Mouse (Mus musculus) kidney, postnatal 25 days (tissue): ENCODE data around the gene Hoxa7.

Source experiments
- DNase-seq, 2 experiments: peaks; one replicate each; pipeline ENCODE4 v3.0.0; 2021; ENCODE audit warnings: mixed read lengths in 2 of 2

Hoxa7 gene

DNA sequence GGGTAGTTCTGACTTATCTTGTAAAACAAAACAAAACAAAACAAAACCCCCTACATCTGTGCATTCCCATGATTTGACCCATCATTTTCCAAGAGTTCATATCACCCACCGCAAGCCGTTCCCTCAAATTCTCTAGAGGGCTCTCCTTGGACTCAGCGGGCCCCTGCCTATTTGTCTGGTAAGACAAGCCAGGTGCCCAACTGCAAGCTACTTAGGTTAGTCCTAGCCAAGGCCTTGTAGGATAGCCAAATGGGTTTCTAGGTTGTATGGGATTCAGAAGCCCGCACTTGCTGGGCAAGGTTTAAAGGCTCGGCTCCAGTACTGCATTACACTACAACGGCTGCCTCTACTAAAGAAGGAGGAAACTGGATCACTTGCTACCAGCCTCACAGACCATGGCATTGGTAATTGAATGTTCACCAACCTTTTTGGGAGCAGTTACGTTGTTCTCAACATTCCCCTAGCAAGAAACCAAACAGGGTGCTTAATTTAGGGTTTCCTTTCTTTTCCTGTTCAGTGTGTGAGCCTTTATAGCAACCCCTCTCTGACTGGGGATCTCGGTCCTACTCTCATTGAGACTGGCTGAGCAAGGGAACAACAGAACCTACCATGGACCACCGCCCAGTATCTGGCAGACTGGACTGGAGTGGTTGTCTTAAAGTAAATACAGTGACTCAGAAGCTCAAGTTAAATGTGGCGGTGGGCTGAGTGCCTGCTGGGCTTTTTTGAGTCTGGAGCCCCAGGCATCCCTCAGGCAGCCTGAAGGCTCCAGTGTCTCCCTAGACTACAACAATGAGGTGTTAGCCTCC lies 15.9 kb upstream of the Hoxa7 start:
- peak in 1 of 2 experiments; percentile 39 for DNase-seq

DNA sequence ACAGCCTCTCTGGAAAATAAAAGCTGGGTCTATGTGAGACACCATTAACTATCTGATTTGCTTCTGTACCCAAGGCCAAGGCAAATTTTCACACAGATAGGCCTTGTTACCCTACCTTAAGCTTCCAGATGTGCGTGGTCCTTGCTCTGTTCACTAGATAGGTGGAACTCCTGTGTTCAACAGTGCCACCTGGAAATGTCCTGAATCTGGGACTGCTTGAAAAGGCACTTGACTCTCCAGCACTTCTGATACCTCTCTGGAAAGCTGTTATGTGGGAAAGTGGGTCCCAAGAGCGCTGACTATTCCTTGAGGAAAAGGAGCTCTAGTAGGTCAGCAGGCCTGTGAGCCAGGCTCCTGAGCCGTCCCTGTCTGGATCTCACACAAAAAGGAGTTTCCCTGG lies 15.2 kb upstream of the Hoxa7 start:
- peak in 1 of 2 experiments; percentile 39 for DNase-seq

DNA sequence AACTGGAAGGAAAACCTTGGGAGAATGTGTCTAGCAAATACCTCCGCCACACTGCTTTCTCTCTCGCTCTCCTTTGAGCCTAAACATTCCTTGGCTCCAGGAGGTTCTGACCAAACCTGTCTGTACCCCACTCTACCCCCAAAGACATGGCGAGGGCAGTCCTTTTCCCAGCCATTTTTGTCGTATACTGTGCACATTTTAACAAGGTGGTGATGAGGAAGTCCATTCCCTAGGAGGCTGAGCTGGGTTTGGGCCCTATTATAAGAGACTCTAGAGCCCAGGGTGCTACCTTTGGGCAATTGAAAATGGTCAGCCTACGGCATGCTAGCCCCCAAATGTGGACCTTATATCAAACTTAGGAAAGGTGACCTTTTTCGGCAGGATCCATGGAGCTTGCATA lies 14.2 kb upstream of the Hoxa7 start:
- peak in 1 of 2 experiments; percentile 33 for DNase-seq

DNA sequence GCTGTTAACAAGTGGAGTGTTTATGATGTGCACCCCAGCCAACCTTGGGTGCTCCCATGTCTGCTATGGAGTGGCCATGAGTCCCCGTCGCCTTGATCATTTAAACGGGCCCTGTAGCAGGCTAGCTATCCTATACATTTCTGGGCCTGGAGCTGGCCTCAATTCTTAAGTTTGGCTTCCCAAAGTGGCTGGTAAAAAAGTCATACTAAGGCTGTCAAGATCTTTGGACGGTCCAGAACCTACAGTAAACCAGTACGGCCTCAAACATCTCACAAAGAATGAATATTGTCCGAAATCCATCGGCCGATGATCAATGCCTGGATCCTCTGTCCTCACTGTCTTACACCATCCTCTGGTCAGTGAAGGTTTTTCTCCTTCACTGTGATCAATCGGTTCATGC lies 13.6 kb upstream of the Hoxa7 start:
- DNase-seq, result peak in 1 of 2 experiments; percentile 55

DNA sequence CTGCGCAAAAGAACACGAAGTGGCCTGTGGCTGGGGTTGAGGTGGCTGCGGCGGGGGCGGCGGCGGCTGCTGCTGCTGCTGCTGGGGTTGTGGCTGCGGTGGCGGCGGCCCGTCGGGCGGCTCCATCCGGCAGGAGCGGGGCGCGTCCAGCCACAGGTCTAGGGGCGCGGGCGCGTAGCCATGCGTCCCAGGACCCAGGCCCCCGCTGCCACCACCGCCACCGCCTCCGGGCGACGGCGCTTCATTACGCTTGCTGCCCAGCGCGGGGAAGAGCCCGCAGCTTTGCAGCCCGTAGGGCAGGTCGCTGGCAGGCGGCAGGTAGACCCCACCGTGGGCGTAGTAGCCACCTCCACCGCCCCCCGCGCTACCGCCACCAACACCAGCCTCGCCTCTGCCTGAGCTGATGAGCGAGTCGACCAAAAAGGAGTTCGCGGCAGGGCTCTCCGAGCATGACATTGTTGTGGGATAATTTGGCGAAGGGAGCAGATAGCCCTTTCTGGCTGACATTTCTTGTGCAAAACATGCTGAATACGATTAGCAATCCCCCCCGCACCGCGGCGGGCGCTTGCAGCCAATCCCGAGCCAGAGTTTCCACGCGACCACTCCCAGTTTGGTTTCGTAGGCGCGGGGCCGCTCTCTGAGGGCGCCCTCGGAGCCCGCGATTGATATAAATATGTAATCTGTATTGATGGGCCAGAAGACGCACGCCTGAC lies 12.9 kb upstream of the Hoxa7 start:
- peak; percentile 81 to 89 for DNase-seq

DNA sequence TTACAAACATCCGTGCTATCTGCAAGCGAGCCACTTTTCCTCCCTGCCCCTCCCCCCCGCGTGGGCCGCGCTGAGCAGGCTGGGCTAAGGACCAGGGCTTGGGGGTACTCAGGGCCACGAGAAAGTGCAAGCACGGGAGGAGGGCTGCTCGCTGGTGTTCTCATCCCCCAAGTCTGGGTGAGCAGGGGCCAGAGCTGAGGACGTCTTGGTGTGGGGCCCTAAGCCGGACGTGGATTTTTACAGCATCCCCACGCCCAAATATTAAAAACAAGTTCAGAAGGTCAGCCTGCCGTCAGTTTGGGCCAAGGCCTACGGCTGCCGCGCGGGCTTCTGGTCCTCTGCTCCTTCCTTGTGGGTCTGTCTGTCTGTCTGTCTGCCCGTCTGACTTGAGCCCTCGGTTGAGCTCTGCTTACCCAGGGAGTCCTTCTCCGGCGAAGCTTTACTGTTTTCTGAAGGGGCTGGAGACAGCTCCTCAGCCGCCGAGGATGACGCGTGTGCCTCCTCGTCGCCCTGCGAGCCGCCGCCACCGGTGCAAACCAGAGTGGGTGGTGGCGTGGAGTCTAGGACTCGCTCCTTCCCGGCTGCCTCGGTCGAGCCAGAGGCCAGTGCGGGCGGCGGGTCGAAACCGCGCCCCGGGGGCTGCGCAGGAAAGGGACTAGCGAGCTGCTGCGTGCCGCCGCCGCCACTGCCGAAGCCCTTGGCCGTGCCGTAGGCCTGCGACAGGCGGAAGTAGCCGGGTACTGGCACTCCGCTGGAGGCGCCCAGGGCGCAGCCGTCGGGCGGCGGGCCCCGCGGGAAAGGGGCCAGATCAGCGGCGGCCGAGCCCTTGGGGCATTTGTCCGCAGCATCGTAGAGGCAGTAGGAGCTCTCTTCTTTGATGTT lies 12.1 kb upstream of the Hoxa7 start:
- DNase-seq, result peak; percentile 92 to 95

DNA sequence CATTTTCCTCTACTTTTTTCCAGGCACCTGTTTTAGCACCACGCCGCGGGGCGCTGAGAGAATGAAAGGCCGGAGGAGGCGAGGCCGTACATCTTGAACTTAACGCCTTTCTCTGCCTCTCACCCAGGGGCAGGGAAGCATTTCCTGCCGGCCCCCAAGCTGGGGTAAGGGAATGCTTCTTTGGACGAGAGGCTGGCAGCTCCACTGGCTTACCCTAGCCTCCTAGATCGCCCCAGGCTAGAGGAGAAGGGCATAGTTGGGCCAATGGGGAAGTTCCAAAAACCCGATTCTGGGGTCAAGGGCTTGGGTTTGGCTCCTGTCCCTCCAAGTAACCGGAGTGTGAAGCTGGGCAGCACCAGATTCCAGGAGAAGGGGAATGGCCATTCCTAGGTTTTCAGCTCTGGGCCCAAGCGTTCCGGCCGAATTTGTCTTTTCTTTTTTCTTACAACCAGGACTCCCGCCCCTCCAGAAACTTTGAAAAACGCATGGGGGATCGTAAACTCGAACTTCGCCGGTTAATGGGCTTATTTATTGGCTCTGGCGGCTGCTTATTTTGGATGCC lies 11.4 kb upstream of the Hoxa7 start:
- peak in 1 of 2 experiments; percentile 83 for DNase-seq

DNA sequence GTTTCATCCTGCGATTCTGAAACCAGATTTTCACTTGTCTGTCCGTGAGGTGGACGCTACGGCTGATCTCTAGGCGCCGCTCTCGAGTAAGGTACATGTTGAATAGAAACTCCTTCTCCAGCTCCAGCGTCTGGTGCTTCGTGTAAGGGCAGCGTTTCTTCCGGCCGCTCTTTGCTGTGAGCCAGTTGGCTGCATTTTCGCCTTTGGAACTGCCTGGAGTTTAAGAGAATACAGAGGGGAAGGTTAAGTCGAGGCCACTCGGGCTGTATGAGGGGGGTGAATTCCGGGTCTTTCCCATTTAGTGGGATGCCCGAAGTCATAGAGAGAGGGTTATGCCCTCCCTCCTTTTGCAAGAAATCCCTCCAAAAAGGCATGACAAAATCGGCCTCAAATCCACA lies 10.9 kb upstream of the Hoxa7 start:
- peak; percentile 80 to 86 for DNase-seq

DNA sequence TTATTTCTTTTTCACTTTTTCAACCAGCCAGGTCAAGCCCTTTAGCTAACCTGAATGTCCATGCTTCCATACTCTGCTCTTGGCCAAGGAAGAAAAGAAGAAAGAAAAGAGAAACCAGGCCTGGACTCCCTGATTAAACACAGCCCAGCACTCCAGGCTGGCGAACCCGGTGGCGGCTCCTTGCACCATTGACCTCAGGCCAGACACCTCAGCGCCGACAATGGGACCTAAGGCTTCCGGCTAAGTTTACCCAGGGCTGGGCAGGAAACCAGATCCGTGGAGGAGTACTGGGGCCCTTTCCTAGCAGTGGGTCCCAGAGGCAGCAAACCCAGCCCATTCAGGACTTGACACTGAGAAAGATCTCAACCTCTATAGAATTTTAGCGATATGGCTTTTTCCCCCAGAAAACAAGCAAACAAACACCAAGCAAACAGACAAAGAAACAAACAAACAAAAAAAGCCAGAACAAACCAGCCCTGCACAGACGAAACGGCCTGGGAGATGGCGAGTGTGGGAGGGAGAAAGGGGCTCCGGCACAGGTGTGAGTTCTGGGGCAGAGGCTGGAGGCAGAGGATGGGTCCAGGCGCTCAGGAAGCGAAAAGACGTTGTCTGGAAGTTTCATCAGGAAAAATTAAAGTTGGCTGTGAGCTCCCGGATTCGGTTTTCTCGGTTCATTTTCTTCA lies 10.4 kb upstream of the Hoxa7 start:
- DNase-seq, result peak; percentile 72 to 85

DNA sequence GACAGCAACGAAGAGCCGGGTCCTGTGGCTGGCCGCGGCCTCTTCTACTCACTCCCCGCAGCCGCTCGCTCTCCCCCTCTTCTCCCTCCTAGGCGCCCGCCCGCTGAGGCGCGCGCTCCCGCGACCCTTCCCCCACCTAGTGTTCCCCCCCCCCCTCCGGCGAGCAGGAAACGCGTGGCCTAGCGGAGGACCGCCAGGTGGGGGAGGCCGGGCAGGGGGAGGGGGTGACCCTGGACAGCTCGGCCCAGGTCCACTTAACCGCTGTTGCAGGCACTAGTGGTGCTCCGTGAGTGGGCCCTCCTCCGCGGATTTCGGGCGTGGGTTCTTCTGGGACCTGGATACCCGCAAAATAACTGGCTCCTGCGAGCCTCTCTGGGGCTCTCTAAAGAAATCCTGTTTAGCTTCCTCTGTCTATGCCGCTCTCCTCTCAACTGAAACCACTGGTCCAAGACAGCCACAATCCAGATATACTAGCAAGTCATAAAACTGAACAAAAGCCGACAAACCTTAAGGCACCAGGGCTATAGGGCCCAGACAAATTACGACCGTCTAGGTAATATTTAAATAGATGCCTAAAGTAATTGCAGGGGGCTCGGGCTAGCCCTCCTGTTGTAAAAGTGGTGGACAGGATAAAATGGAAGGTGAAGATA lies 9.0 kb upstream of the Hoxa7 start, which contains the start of gene Hoxa9:
Gene Hoxa9, minus strand, starts transcription at position 574 of the 650 bp plus-strand sequence.
- DNase-seq, result peak; percentile 71 to 91

DNA sequence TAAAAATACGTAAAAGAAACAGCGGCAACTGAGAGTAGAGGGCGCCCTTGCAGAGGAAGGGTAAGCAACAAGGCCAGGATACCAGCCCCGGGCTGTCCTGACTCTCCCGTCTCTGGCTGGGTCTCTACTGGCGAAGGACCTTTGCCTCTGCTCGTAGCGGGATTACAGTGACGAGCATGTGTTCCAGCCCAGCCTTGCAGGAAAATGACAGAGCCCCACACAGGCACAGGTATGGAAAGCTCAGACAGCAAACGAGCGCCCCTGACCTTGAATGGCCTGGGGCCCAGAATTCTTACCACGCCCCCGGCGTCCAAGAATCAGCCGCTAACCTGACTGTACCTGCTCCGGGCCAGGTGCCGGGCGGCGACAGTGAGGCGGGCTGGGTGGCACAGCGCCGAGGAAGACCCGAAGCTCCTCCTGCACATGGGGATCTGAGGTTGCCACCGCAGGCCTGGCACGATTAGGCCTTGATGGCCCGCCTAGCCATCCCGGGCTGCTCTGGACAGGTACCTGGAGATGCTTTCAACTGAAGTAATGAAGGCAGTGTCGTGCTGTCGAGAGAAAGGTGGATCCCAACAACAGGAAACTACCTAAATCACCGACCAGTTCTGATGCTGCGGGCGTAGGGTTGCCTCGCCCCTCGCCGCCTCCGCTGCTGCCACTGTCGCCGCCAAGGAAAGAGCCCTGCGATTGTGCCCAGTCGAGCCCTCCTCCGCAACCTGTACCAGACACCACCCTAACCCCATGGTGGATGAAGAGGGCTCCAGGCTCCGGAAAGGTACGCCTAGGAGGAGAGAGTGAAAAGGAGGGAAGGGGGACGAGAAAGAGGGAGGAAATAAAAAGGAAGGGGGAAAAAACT lies 8.1 kb upstream of the Hoxa7 start:
- DNase-seq, result peak; percentile 82 to 93

DNA sequence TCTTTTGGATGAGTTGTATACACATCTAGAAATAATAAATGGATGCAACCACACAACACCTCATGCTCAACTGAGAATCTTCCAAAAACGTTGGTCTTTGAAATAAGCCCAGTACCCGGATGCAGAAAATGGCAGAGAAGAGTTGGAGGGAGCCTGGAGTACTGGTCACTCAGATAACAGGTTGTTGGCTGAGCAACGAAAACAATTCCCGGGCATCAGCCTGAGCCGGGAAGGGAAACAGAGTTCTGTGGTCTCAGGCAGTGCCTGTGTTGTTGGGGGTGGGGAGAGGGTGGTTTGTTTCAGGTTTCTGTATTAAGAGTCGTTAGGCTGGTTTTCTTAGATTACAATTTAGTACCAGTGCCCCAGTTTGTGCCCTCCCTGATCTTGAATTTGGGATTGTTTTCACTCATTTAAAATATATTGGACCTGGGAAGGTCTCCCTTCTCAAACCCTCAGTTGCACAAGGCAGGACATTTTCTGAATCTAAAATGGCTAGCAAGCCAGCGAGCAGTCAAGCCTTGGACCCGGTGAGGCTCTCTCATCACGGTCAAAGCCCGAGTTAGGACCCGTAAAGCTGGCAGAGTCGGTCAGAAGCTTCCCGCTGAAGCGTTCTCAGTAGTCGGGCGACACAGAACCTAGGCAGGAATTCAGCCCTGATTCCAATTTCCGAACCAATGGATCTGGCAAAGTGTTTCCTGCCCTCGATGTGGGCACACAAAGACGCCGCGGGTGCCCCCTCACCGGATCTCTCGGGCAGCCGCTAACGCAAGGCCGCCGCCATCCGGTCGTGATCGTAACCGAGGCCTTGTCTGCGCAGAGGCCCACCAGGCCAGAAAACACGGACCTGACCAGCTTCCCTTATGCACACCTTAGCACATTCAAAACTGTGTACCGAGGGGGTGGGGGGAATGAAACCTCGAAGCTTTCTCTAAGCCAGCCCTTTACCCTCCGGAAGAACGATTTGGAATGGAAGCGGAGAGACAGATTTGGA lies 7.1 kb upstream of the Hoxa7 start:
- peak; percentile 73 to 82 for DNase-seq

DNA sequence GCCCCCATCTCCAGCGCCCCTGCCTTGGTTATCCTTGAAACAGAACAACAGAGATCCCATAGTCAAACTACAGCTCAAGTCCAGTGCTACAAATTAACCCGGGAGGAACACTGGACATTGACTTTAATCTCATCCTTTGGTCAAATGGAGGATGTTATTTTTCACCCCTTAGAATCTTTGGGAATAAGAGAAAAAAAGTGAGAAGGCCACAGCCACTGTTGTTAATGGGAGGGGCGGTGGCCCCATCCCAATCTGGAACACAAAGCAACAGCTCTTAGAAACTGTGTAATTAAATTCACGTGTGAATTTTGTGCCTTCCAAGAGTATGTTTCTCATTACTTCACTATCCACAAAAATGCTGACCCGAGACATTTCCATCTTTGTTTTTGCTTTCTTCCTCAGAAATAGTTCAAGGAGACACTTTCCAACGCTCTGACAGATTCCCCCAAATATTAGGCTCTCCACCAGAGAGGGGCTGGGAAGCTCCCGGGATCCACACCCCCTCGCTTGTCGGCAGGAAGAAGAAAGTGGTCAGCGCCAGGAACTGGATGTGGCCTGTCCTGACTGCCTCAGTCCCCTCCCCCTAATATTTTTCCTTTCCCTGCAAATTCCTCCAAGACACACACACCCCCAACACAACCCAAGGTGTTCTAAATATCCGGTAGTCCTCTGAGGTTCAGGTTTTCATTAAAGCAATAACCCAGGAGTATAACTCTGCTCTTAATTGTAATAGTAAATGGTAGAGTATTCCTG lies 6.0 kb upstream of the Hoxa7 start:
- DNase-seq, result peak; percentile 58 to 82

DNA sequence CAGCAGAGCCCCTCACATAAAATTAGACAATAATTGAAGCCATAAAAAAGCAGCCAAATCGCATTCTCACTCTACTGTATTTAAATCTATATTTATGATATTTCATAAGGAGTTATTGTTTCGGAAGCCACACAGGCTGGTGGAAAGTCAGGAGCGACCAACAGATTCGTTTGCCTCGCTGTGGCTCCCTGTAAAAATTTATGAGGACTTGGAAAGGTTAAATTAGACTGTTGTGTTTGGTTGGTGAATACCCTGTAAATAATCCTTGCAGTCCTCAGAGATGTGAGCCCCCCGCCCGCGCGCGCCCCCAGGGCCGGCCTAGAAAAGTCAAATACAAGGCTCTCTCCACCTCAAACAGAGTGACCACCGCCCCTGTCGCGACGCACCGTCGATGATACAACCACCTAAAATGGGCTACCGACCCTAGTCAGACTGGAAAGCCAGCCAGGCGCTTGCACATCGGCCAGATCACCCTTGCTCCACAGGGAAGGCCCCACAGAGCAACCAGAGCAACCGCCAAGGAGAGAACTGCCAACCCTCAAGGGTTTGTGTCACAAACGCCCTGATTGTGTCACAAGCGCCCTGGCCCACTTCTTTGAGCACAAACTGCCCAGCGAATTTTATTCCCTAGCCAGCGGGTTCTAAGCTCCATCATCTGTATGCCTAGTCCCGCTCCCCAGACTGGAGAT lies 5.1 kb upstream of the Hoxa7 start:
- peak; percentile 41 to 80 for DNase-seq

DNA sequence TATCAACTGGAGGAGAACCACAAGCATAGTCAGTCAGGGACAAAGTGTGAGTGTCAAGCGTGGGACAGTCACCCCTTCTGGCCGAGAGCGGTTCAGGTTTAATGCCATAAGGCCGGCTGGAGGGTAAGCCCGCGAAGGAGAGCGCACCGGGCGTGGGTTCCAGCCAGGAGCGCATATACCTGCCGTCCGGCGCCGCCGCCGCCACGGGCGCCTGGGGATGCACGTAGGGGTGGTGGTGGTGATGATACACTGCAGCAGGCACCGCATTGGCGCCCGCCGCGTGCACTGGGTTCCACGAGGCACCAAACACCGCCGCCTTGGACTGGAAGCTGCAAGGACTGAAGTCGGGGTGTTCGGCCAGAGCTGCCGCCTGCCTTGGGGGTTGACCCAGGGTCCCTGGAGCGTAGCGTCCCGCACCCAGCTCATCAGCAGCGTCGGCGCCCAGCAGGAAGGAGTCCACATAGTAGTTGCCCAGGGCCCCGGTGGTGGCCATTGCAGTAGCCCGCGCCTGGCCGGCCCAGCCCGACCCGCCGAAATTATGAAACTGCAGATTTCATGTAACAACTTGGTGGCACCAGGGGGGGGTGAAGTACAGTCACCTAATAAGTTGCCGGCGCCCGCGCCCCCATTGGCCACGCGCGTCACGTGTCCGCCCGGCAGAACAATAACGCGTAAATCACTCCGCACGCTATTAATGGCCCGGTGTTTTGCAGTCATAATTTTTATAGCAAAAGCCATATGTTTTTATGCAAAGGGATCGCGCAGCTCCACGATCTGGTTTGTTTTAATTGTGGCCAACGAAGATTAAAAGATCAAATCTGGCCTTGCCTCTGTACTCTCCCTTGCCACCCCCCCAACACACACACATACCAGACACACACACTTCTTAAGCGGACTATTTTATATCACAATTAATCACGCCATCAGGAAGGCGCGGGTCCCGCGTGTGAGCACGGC lies 4.2 kb upstream of the Hoxa7 start:
- peak; percentile 95 to 97 for DNase-seq

DNA sequence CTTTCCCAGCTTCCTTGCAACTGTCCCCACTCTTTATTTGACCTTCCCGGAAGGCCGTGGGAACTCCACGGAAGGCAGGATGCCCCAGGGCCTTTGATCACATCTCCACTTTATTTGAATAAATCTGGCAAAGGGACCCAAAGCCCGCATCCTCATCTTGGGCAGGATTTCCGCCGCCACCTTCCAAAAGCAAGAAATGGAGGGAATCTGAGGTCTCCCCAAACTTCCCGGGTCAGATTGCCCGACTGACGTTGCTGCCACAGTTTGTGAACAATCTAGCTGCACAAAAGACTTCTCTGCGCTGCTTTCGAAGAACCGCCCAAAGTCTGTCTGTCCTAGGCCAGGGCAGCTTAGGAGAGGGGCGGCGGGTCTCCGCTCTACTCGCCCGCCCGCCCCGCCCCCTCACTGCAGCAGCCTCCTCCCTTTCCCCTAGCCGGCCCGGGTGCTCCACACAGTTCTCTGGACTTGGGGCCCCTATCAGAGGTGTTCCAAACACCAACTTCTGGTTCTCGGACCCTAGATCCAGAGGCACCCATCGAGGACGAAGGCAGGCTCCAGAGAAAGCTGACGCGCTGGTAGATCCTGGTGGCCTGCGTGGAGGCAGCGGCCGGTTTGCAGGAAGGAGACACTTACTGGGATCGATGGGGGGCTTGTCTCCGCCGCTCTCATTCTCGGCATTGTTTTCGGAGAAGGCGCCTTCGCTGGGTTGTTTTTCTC lies 3.4 kb upstream of the Hoxa7 start:
- peak; percentile 53 to 75 for DNase-seq
